Mouse (Mus musculus): ENCODE measurements at regions not wholly inside any gene's neighbourhood (a gene's known extent, or its start where the extent isn't known, plus 50 kb on each side); places are given as distances from the start of the nearest gene placed in this dataset.

- ATAC-seq (ENCODE audit: insufficient read depth) = no peak
- Histone ChIP-seq H3K4me1 (replicated peaks) (no peaks in the 10 kb centered on the region), H3K9ac (no peak overlapping the region), H3K4me2 (no peak overlapping the region), H3K27me3 (no peaks in the 10 kb centered on the region), H3K36me3 (replicated peaks) (no peaks in the 10 kb centered on the region), H3K4me3 (replicated peaks) (no peak overlapping the region), H3K27ac (replicated peaks) (no peak overlapping the region), H3K9me3 (replicated peaks) (no peaks in the 10 kb centered on the region)
- 40% methylated on average over 3 of the region's 3 CpGs for WGBS (ENCODE audit: insufficient replicate concordance)
Measured at GRCm38 (mm10) chr4:35417866-35418265, 191.9 kb upstream of the C9orf72 start.

GRCm38 (mm10) chr4:35413488-35413887, 187.5 kb upstream of the C9orf72 start:
- no peaks in the 10 kb centered on the region for H3K4me1 ChIP-seq (replicated peaks)
- no peaks in the 10 kb centered on the region for H3K27me3 ChIP-seq
- H3K36me3 ChIP-seq (replicated peaks) = no peaks in the 10 kb centered on the region
- H3K4me3 ChIP-seq (replicated peaks) = no peak overlapping the region
- no peaks in the 10 kb centered on the region for H3K9me3 ChIP-seq (replicated peaks)
- H3K4me2 ChIP-seq = no peak overlapping the region
- no peak overlapping the region for H3K27ac ChIP-seq (replicated peaks)
- WGBS (ENCODE audit: insufficient replicate concordance) = 74% methylated on average over 3 of the region's 3 CpGs
- H3K9ac ChIP-seq = no peak overlapping the region
- no peak for ATAC-seq (ENCODE audit: insufficient read depth)

- H3K27ac ChIP-seq (replicated peaks) = no peak overlapping the region
- H3K4me2 ChIP-seq = no peak overlapping the region
- ATAC-seq (ENCODE audit: insufficient read depth) = no peak
- H3K9ac ChIP-seq = no peak overlapping the region
- no peaks in the 10 kb centered on the region for H3K27me3 ChIP-seq
- H3K4me1 ChIP-seq (replicated peaks) = no peaks in the 10 kb centered on the region
- no peaks in the 10 kb centered on the region for H3K36me3 ChIP-seq (replicated peaks)
- no peaks in the 10 kb centered on the region for H3K9me3 ChIP-seq (replicated peaks)
- H3K4me3 ChIP-seq (replicated peaks) = no peak overlapping the region
- WGBS (ENCODE audit: insufficient replicate concordance) = 64% methylated on average over 7 of the region's 7 CpGs
Measured at GRCm38 (mm10) chr4:35405301-35406006, 179.5 kb upstream of the C9orf72 start.

GRCm38 (mm10) chr4:35404068-35404467, 178.1 kb upstream of the C9orf72 start:
- Histone ChIP-seq H3K4me2 (no peak overlapping the region), H3K36me3 (replicated peaks) (no peaks in the 10 kb centered on the region), H3K4me3 (replicated peaks) (no peak overlapping the region), H3K27me3 (no peaks in the 10 kb centered on the region), H3K9ac (no peak overlapping the region), H3K4me1 (replicated peaks) (no peaks in the 10 kb centered on the region), H3K27ac (replicated peaks) (no peak overlapping the region), H3K9me3 (replicated peaks) (no peaks in the 10 kb centered on the region)
- no peak for ATAC-seq (ENCODE audit: insufficient read depth)
- 55% methylated on average over 2 of the region's 2 CpGs for WGBS (ENCODE audit: insufficient replicate concordance)

GRCm38 (mm10) chr4:35403594-35403993, 177.6 kb upstream of the C9orf72 start:
- ATAC-seq (ENCODE audit: insufficient read depth) = no peak
- Histone ChIP-seq H3K4me2 (no peak overlapping the region), H3K4me3 (replicated peaks) (no peak overlapping the region), H3K27ac (replicated peaks) (no peak overlapping the region), H3K27me3 (no peaks in the 10 kb centered on the region), H3K9me3 (replicated peaks) (no peaks in the 10 kb centered on the region), H3K36me3 (replicated peaks) (no peaks in the 10 kb centered on the region), H3K9ac (no peak overlapping the region), H3K4me1 (replicated peaks) (no peaks in the 10 kb centered on the region)
- 62% methylated on average over 6 of the region's 6 CpGs for WGBS (ENCODE audit: insufficient replicate concordance)

GRCm38 (mm10) chr4:35402376-35403133, 176.6 kb upstream of the C9orf72 start:
- WGBS (ENCODE audit: insufficient replicate concordance) = 62% methylated on average over 9 of the region's 9 CpGs
- no peaks in the 10 kb centered on the region for H3K4me1 ChIP-seq (replicated peaks)
- H3K27me3 ChIP-seq = no peaks in the 10 kb centered on the region
- H3K27ac ChIP-seq (replicated peaks) = no peak overlapping the region
- no peak overlapping the region for H3K4me3 ChIP-seq (replicated peaks)
- ATAC-seq (ENCODE audit: insufficient read depth) = no peak
- no peak overlapping the region for H3K9ac ChIP-seq
- no peaks in the 10 kb centered on the region for H3K36me3 ChIP-seq (replicated peaks)
- H3K4me2 ChIP-seq = no peak overlapping the region
- H3K9me3 ChIP-seq (replicated peaks) = no peaks in the 10 kb centered on the region

GRCm38 (mm10) chr4:35401783-35402182, 175.8 kb upstream of the C9orf72 start:
- Histone ChIP-seq H3K9ac (no peak overlapping the region), H3K4me2 (no peak overlapping the region), H3K4me3 (replicated peaks) (no peak overlapping the region), H3K9me3 (replicated peaks) (no peaks in the 10 kb centered on the region), H3K36me3 (replicated peaks) (no peaks in the 10 kb centered on the region), H3K27ac (replicated peaks) (no peak overlapping the region), H3K27me3 (no peaks in the 10 kb centered on the region), H3K4me1 (replicated peaks) (no peaks in the 10 kb centered on the region)
- no peak for ATAC-seq (ENCODE audit: insufficient read depth)
- 59% methylated on average over 4 of the region's 4 CpGs for WGBS (ENCODE audit: insufficient replicate concordance)

GRCm38 (mm10) chr4:35400511-35400910, 174.5 kb upstream of the C9orf72 start:
- WGBS (ENCODE audit: insufficient replicate concordance) = 66% methylated on average over 6 of the region's 6 CpGs
- H3K4me2 ChIP-seq = no peak overlapping the region
- ATAC-seq (ENCODE audit: insufficient read depth) = no peak

GRCm38 (mm10) chr4:35395583-35395877, 169.6 kb upstream of the C9orf72 start:
- H3K4me3 ChIP-seq (replicated peaks) = no peak overlapping the region

More at GRCm38 (mm10) chr4:35400511-35400910, 174.5 kb upstream of the C9orf72 start:
- H3K4me3 ChIP-seq (replicated peaks) = no peak overlapping the region
- H3K27me3 ChIP-seq = no peaks in the 10 kb centered on the region
- no peaks in the 10 kb centered on the region for H3K4me1 ChIP-seq (replicated peaks)
- H3K36me3 ChIP-seq (replicated peaks) = no peaks in the 10 kb centered on the region
- no peak overlapping the region for H3K9ac ChIP-seq
- H3K9me3 ChIP-seq (replicated peaks) = no peaks in the 10 kb centered on the region
- no peak overlapping the region for H3K27ac ChIP-seq (replicated peaks)

GRCm38 (mm10) chr4:35394821-35395582, 169.0 kb upstream of the C9orf72 start:
- Histone ChIP-seq H3K36me3 (replicated peaks) (no peaks in the 10 kb centered on the region), H3K4me2 (no peak overlapping the region), H3K4me1 (replicated peaks) (no peaks in the 10 kb centered on the region), H3K27ac (replicated peaks) (no peak overlapping the region), H3K9me3 (replicated peaks) (no peaks in the 10 kb centered on the region), H3K27me3 (no peaks in the 10 kb centered on the region), H3K9ac (no peak overlapping the region), H3K4me3 (replicated peaks) (no peak overlapping the region)
- ATAC-seq (ENCODE audit: insufficient read depth) = no peak
- 71% methylated on average over 16 of the region's 16 CpGs for WGBS (ENCODE audit: insufficient replicate concordance)

More at GRCm38 (mm10) chr4:35395583-35395877, 169.6 kb upstream of the C9orf72 start:
- Histone ChIP-seq H3K27me3 (no peaks in the 10 kb centered on the region), H3K27ac (replicated peaks) (no peak overlapping the region), H3K9me3 (replicated peaks) (no peaks in the 10 kb centered on the region), H3K9ac (no peak overlapping the region), H3K36me3 (replicated peaks) (no peaks in the 10 kb centered on the region), H3K4me1 (replicated peaks) (no peaks in the 10 kb centered on the region), H3K4me2 (no peak overlapping the region)
- no peak for ATAC-seq (ENCODE audit: insufficient read depth)
- WGBS (ENCODE audit: insufficient replicate concordance) = 71% methylated on average over 5 of the region's 5 CpGs

- Histone ChIP-seq H3K27ac (replicated peaks) (no peak overlapping the region), H3K9ac (no peak overlapping the region), H3K4me2 (no peak overlapping the region), H3K9me3 (replicated peaks) (no peaks in the 10 kb centered on the region), H3K36me3 (replicated peaks) (no peaks in the 10 kb centered on the region), H3K4me1 (replicated peaks) (no peaks in the 10 kb centered on the region), H3K4me3 (replicated peaks) (no peak overlapping the region), H3K27me3 (no peaks in the 10 kb centered on the region)
- 61% methylated on average over 4 of the region's 4 CpGs for WGBS (ENCODE audit: insufficient replicate concordance)
- no peak for ATAC-seq (ENCODE audit: insufficient read depth)
Measured at GRCm38 (mm10) chr4:35375791-35376190, 149.8 kb upstream of the C9orf72 start.
